Mouse (Mus musculus) stomach, postnatal 0 days (tissue): Measurements from ENCODE around the gene Apba3.
A peak's percentile ranks its signal among the peaks of the same experiment; 100 is the strongest.

Source experiments
- CTCF ChIP-seq: IDR thresholded peaks from 2 replicates; pipeline ENCODE4 v1.5.1; 2016; ENCODE audit warnings: antibody characterized with exemption, low read depth, mild to moderate bottlenecking, moderate library complexity
- EP300 ChIP-seq: optimal IDR thresholded peaks from 2 replicates; pipeline ENCODE3; 2016; ENCODE audit warnings: antibody characterized with exemption

DNA sequence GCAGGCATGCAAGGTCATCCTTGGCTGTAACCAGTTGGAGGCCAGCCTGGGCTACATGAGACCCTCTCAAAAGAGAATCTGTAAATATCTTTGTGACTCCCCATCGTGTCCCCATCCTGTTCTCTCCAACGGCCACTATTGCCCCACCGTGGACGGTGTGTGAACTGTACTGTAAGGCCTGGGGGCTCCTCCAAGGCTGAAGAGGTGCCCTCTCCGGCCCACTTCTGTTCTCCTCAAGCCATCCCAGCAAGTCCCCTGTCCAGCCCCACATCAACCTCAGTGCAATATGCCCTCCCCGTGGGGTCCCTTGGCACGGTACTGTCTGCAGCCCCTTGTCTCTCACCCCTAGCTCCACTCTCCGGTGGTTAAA is 52.6 kb downstream of the Apba3 start:
- TF ChIP-seq EP300 (no peak), CTCF (peak; percentile 56)
